Mouse (Mus musculus) midbrain, embryonic 14.5 days (tissue): ENCODE data around the gene Psd. TPM values are rescaled to one million over a fixed set of nuclear protein-coding genes. Genes with fewer than 3 reads are reported as not detected.

Source experiments
- ATAC-seq: fragments of 200-750 bp; cut with Nextera tagmentation; 2 replicates; pipeline ENCODE4 v1.8.0; 2017; ENCODE audit warnings: moderate number of reproducible peaks, moderate library complexity; ENCODE audit not compliant: low FRiP score, low TSS enrichment
- DNase-seq: peaks from one replicate; pipeline ENCODE4 v3.0.0-alpha.2; 2015
- H3K27ac ChIP-seq: fragments of 300-500 bp; sonication (generic); replicated peaks from 2 replicates; pipeline ENCODE4 v1.5.1; 2014; ENCODE audit warnings: mild to moderate bottlenecking, low read depth, low read length, moderate library complexity
- H3K27me3 ChIP-seq: fragments of 300-500 bp; sonication (generic); 2 replicates; pipeline ENCODE4 v1.6.1; 2014; ENCODE audit warnings: low read length, control low read depth, mixed read lengths; ENCODE audit not compliant: control insufficient read depth, insufficient read depth
- H3K36me3 ChIP-seq: fragments of 300-500 bp; sonication (generic); 2 replicates; pipeline ENCODE4 v1.6.1; 2014; ENCODE audit warnings: low read length, control low read depth; ENCODE audit not compliant: control insufficient read depth, insufficient read depth
- H3K4me1 ChIP-seq: fragments of 300-500 bp; sonication (generic); 2 replicates; pipeline ENCODE4 v1.6.1; 2014; ENCODE audit warnings: mild to moderate bottlenecking, antibody characterized with exemption, low read length, control low read depth; ENCODE audit not compliant: control insufficient read depth, insufficient read depth
- H3K4me2 ChIP-seq: fragments of 300-500 bp; sonication (generic); 2 replicates; pipeline ENCODE4 v1.6.1; 2014; ENCODE audit warnings: mild to moderate bottlenecking, low read length, moderate library complexity
- H3K4me3 ChIP-seq: fragments of 300-500 bp; sonication (generic); replicated peaks from 2 replicates; pipeline ENCODE4 v1.5.1; 2014; ENCODE audit warnings: low read depth, low read length
- H3K9ac ChIP-seq: fragments of 300-500 bp; sonication (generic); replicated peaks from 2 replicates; pipeline ENCODE4 v1.6.1; 2014; ENCODE audit warnings: mild to moderate bottlenecking, low read length, moderate library complexity
- H3K9me3 ChIP-seq: fragments of 300-500 bp; sonication (generic); 2 replicates; pipeline ENCODE4 v1.6.1; 2016; ENCODE audit warnings: low read length, control low read depth, mixed read lengths; ENCODE audit not compliant: control insufficient read depth
- WGBS: fragments of 180-500 bp; shearing (Covaris S2); extraction: QIAGEN DNeasy Blood & Tissue Kit; methylation state at CpG from one replicate; pipeline ENCODE4 v1.1.7; 2014; 5-methylcytosine and 5-hydroxymethylcytosine counted together
- polyA plus RNA-seq: library from polyadenylated mRNA; unstranded; fragments of >200 nt; fragmentation: Nextera tagmentation; extraction: Ambion mirVana; gene quantifications from 2 replicates; pipeline ENCODE4 v1.2.1, GENCODE M21; 2014

Gene Psd
- polyA plus RNA-seq, 1 experiment from 2014 or later, result 112 TPM

GRCm38 (mm10) chr19:46313591-46313990 is 13.4 kb downstream of the Psd start:
- H3K9ac ChIP-seq, result no peak overlapping the region
- peaks cover 47% of the 10 kb centered on the region for H3K27me3 ChIP-seq
- DNase-seq (no peak), ATAC-seq (no peak)
- H3K4me2 ChIP-seq, result no peak overlapping the region
- H3K4me3 ChIP-seq, result no peak overlapping the region
- H3K27ac ChIP-seq, result no peak overlapping the region
- peaks cover 12% of the 10 kb centered on the region for H3K4me1 ChIP-seq
- 74% methylated on average over 6 of the region's 6 CpGs for WGBS
- H3K9me3 ChIP-seq, result no peaks in the 10 kb centered on the region
- H3K36me3 ChIP-seq, result peaks cover 38% of the 10 kb centered on the region

GRCm38 (mm10) chr19:46313116-46313515 is 13.8 kb downstream of the Psd start:
- Histone ChIP-seq H3K9ac (no peak overlapping the region), H3K27me3 (peaks cover 50% of the 10 kb centered on the region), H3K36me3 (peaks cover 38% of the 10 kb centered on the region), H3K4me2 (no peak overlapping the region), H3K9me3 (no peaks in the 10 kb centered on the region), H3K4me3 (no peak overlapping the region), H3K27ac (no peak overlapping the region), H3K4me1 (peaks cover 8% of the 10 kb centered on the region)
- no peak for DNase-seq
- 89% methylated on average over 9 of the region's 9 CpGs for WGBS
- ATAC-seq, result no peak

DNA sequence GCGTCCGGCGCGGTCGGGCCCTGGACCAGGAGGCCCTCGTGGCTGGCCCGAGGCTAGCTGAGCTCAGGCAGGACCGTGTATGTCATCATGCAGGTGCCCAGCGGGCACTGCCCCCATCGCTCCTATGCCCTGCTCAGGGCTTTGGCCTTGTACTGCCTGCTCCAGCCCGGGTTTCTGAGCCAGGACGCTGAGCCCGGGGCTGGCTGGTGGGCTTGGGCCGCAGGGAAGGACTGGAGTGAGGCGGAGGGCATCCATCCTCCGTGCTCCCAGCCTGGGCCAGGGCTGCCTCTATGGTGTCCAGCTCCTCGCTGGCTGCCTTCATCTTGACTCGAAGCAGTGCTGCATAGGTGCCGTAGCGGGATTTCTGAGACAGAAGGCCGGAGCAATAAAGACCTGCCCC is 14.4 kb downstream of the Psd start:
- Histone ChIP-seq H3K4me1 (peaks cover 6% of the 10 kb centered on the region; the same call in 1 of the 2 replicates), H3K9ac (no peak overlapping the region), H3K4me2 (no peak overlapping the region), H3K27me3 (peaks cover 52% of the 10 kb centered on the region), H3K36me3 (peaks cover 38% of the 10 kb centered on the region), H3K9me3 (no peaks in the 10 kb centered on the region), H3K4me3 (no peak overlapping the region), H3K27ac (no peak overlapping the region)
- DNase-seq (no peak), ATAC-seq (no peak)
- 93% methylated on average over 21 of the region's 21 CpGs for WGBS

- H3K27ac ChIP-seq, result no peak overlapping the region
- H3K27me3 ChIP-seq, result peaks cover 46% of the 10 kb centered on the region
- no peak overlapping the region for H3K9ac ChIP-seq
- WGBS, result 90% methylated on average over 9 of the region's 9 CpGs
- ATAC-seq, result no peak
- no peak overlapping the region for H3K4me3 ChIP-seq
- H3K9me3 ChIP-seq, result no peaks in the 10 kb centered on the region
- H3K4me2 ChIP-seq, result no peak overlapping the region
- peaks cover 38% of the 10 kb centered on the region for H3K36me3 ChIP-seq
- peaks cover 4% of the 10 kb centered on the region; the same call in 1 of the 2 replicates for H3K4me1 ChIP-seq
- DNase-seq, result no peak
Observed at GRCm38 (mm10) chr19:46311341-46311740, 15.6 kb downstream of the Psd start.

DNA sequence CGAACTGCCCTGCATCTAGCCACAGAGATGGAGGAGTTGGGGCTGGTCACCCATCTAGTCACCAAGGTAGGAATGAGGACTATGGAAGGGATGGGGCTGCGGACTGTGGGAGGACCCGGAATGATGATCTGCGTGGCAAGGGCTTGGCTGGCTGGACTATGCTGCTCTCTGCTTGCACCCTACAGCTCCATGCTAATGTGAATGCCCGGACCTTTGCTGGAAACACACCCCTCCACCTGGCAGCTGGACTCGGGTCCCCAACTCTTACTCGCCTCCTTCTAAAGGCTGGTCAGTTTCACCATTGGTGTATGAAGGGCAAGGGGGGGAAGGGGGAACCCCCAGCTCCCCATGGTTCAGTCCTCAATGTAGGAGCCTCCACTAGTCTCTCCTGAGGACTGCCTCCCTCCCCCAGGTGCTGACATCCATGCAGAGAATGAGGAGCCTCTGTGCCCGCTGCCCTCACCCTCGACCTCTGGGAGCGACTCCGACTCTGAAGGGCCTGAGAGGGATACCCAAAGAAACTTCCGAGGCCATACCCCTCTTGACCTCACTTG is 16.6 kb downstream of the Psd start:
- no peak overlapping the region for H3K4me3 ChIP-seq
- WGBS, result 89% methylated on average over 12 of the region's 12 CpGs
- H3K27me3 ChIP-seq, result peaks cover 40% of the 10 kb centered on the region
- no peak overlapping the region for H3K27ac ChIP-seq
- H3K36me3 ChIP-seq, result peaks cover 38% of the 10 kb centered on the region
- H3K4me2 ChIP-seq, result no peak overlapping the region
- no peaks in the 10 kb centered on the region for H3K9me3 ChIP-seq
- no peak for ATAC-seq
- peaks cover 4% of the 10 kb centered on the region; the same call in 1 of the 2 replicates for H3K4me1 ChIP-seq
- DNase-seq, result no peak
- no peak overlapping the region for H3K9ac ChIP-seq

DNA sequence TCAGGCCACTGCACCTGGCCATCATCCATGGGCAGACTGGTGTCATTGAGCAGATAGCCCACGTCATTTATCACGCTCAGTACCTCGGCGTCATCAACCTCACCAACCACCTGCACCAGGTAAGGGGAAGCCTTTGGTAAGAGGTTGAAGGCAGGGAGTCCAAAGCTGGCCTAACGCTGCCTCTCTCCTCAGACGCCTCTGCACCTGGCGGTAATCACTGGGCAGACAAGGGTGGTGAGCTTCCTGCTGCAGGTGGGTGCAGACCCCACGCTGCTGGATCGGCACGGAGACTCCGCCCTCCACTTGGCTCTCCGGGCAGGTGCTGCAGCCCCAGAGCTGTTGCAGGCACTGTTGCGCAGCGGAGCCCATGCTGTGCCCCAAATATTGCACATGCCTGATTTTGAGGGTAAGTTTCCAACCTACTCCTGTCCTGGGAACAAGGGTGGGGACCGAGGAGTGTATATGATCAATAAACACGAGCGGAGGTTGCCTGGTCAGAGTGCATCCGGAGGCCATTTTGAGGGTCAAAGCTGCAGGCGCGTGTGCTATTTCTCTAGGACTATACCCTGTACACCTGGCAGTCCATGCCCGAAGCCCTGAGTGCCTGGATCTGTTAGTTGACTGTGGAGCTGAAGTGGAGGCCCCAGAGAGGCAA is 17.2 kb downstream of the Psd start:
- Histone ChIP-seq H3K4me2 (no peak overlapping the region), H3K27me3 (peaks cover 36% of the 10 kb centered on the region)
- WGBS, result 83% methylated on average over 21 of the region's 21 CpGs

GRCm38 (mm10) chr19:46308706-46309435 is 18.1 kb downstream of the Psd start:
- 1% methylated on average over 47 of the region's 47 CpGs for WGBS
- H3K36me3 ChIP-seq, result peaks cover 25% of the 10 kb centered on the region
- H3K4me1 ChIP-seq, result peaks cover 14% of the 10 kb centered on the region
- no peak overlapping the region for H3K27ac ChIP-seq
- ATAC-seq (peak; percentile 43; the same call in 1 of the 2 replicates), DNase-seq (peak; percentile 97)
- peaks cover 29% of the 10 kb centered on the region; the same call in 1 of the 2 replicates for H3K27me3 ChIP-seq
- H3K4me3 ChIP-seq, result peak overlapping the region; percentile 42
- peak overlapping the region; percentile 50 for H3K9ac ChIP-seq
- H3K4me2 ChIP-seq, result peak overlapping the region; percentile 81
- no peaks in the 10 kb centered on the region for H3K9me3 ChIP-seq

More for the DNA sequence above, 17.2 kb downstream of the Psd start:
- Histone ChIP-seq H3K4me1 (peaks cover 9% of the 10 kb centered on the region), H3K4me3 (no peak overlapping the region), H3K9ac (no peak overlapping the region), H3K36me3 (peaks cover 34% of the 10 kb centered on the region), H3K9me3 (no peaks in the 10 kb centered on the region), H3K27ac (no peak overlapping the region)
- DNase-seq (no peak), ATAC-seq (no peak)

DNA sequence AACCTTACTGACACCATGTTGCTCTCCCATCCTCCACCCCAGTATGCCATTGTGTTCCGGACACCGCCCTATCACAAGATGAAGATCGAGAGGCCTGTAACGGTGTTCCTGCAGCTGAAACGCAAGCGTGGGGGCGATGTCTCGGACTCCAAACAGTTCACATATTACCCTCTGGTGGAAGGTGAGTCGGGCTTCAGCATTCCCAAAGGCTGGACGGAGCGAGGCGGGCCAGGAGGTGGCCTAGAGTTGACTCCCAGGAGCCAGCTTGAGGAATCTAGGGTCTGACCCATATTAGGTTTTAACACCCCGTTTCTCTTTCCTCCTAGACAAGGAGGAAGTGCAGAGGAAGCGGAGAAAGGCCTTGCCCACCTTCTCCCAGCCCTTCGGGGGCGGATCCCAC is 18.7 kb downstream of the Psd start:
- Histone ChIP-seq H3K27ac (no peak overlapping the region), H3K4me2 (peak overlapping the region; percentile 81), H3K9me3 (no peaks in the 10 kb centered on the region), H3K9ac (0 out of 2 replicates have a peak overlapping the region, but pooled peaks have one; percentile 50), H3K4me1 (peaks cover 14% of the 10 kb centered on the region), H3K36me3 (peaks cover 20% of the 10 kb centered on the region), H3K4me3 (peak overlapping the region; percentile 42; the same call in 1 of the 2 replicates), H3K27me3 (peaks cover 25% of the 10 kb centered on the region; the same call in 1 of the 2 replicates)
- 55% methylated on average over 16 of the region's 16 CpGs for WGBS
- no peak for ATAC-seq
- no peak for DNase-seq
